Mouse (Mus musculus) ES-Bruce4 (cell line): ENCODE results near the gene Runx3.

Experiments used
- CTCF ChIP-seq: IDR thresholded peaks from one replicate; pipeline ENCODE4 v1.8.1; 2011; ENCODE audit warnings: low read depth, low read length
- EP300 ChIP-seq: IDR thresholded peaks from 2 replicates; pipeline ENCODE4 v1.6.1; 2011; ENCODE audit warnings: low read depth, low read length; ENCODE audit not compliant: insufficient read depth
- POLR2A ChIP-seq: IDR thresholded peaks from one replicate; pipeline ENCODE4 v1.8.1; 2011; ENCODE audit warnings: low read length; ENCODE audit not compliant: insufficient read depth

DNA sequence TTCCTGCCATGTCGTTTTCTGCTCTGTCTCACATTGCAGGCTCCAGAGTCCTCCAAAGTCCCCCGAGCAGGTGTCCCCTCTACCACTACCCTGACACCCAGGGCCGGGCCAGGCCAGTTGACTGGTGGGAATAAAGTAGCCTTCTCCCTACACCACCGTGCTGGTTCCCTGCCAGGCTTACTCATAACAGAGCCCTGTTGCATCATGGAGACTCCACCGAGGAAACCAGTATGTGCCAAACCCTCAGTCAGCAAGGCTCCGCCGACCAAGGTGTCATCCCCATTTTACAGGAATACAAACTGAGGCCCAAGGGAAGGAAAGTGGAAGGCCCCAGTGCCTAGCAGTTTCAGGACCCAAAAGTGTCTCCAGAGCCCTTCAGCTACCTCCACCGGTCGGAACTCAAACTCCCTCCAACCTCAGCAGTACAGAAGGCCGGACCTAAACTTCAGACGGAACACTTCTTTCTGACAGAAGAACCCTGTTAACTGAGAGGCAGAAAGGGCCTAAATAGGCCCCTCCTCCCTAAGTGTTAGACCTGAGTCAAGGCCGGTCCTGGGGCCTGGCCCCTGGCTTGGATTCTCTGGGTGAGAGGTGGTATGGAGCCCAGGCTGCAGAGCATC lies 1.5 kb upstream of the Runx3 start:
- TF ChIP-seq CTCF, result no peak
- TF ChIP-seq EP300, result no peak
- no peak for TF ChIP-seq POLR2A
